Mouse (Mus musculus) thymus, adult 18-20 months (tissue): ENCODE measurements around the gene Naip2.
"Not testable (repeated sequence)": the region's sequence is repeated elsewhere in the genome, so short reads cannot be mapped to it uniquely, and the experiment has no call there.

Experiments used
- DNase-seq, 2 experiments: peaks; one replicate each; pipeline ENCODE4 v3.0.0; 2022; ENCODE audit warnings: mixed read lengths in 2 of 2

Naip2 gene

DNA sequence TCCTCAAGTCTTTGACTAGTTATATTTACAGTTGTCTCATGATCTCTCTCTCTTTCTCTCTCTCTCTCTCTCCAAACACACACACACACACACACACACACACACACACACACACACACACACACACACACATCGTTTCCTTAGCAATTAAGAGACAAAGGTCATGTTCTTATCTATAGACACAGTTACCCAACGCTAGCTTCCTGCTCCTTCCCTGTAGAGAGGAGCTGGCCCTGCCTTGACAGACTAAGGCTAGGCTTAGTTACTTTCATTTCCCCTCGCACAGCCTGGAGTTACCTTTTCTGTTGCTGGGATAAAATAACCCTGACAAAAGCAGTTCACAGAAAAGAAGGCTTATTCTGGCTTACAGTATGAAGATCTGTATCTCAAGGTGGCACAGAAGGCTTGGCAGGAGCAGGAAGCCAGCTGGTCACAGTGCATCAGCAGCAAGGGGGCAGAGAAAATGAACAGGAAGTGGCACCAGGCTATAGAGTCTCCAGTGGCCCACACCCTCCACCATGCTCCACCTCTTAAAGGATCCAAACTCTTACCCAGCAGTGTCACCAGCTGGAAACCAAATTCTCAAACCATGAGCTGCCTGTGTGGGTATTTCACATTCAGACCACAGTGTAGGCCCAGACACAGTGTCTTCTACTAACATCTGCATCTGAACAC is at the start of gene Naip2:
Naip2 (minus strand) TSS at position 434 of the 675 bp plus-strand sequence.
- DNase-seq: not testable (repeated sequence)

DNA sequence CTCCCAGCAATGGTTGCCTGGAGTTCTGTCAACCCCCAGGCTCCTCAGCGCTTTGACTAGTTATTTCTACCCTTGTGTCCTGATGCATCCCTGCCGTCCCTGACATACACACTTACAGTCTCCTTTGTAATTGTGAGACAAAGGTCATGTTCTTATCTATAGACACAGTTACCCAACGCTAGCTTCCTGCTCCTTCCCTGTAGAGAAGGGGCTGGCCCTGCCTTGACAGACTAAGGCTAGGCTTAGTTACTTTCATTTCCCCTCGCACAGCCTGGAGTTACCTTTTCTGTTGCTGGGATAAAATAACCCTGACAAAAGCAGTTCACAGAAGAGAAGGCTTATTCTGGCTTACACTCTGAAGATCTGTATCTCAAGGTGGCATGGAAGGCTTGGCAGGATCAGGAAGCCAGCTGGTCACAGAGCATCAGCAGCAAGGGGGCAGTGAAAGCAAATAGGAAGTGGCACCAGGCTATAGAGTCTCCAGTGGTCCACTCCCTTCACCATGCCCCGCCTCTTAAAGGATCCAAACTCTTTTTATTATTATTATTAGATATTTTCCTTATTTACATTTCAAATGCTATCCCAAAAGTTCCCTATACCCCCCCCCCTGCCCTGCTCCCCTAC is 45.1 kb upstream of the Naip2 start:
- not testable (repeated sequence) for DNase-seq

DNA sequence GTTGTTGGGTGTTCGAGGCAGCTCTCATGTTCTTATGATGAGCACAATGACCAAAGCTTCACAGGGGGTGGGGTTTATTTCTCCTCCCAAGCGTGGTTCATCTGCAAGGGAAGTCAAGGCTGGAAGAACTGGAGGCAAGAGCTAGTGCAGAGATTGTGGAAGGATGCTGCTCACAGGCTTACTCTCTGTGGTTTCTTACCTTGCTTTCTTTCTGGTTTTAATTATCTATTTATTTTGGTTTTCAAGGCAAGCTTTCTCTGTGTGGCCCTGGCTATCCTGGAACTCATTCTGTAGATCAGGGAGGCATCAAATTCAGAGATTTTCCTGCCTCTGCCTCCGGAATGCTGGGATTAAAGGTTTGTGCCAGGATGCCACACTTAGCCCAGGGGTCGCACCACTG is 44.3 kb upstream of the Naip2 start, which contains the start of gene Naip5:
Naip5 (minus strand) TSS at position 101 of the 400 bp plus-strand sequence.
- not testable (repeated sequence) for DNase-seq

DNA sequence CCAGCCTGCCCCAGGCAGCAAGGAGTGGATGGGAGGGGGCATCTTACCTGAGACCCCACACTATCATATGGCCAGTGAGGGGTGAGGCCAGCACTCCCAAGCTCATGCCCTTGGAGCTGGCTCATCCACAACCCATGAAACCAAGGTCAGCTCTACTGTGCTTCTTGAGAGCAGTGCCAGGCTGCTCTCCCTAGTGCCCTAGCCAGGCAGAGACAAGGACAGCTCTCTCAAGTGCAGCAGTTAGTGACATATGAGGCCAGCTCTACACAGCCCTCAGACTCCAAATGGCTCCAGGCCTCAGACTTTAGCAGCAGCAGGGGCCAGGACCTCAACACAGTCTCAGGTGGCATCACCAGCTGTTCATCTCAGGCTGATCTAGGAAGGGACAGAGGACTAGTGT is 41.8 kb upstream of the Naip2 start:
- DNase-seq: no peak

DNA sequence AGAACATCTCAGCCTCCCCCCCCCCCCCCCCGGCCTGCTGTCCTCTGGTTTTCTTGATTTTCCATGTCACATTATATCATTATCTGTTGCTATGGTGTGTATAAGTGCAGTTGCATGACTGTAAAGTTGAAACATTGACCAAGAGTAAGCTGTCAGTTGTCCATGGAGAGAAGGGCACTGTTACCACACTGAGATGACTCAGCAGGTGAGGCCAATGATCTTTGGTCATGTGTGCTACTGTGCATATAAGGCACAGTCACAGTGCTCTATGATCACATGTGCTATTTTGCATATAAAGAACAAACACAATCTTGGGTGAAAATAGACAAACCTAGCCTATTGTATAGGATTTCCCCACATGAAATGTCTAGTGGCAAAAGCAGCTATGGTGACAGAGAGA is 11.8 kb upstream of the Naip2 start:
- DNase-seq: not testable (repeated sequence)

DNA sequence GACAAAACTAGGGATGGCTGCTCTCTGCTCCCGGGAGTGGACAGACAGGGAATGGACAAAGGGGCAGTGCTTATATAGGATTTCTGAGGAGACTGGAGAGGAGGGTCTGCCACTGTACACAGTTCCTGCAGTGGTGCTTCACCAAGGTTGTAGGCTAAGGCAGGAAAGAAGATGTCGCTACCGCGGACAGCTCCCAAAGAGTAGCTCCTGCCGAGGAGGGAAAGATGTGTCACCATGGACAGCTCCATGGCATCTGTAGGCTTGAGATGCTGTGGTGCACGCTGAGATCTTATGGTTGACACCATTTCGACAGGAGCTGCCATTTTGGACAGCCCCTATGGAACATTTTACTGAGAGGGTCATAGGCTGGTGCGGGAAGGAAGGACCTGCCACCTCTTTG is 8.6 kb upstream of the Naip2 start:
- no peak for DNase-seq

DNA sequence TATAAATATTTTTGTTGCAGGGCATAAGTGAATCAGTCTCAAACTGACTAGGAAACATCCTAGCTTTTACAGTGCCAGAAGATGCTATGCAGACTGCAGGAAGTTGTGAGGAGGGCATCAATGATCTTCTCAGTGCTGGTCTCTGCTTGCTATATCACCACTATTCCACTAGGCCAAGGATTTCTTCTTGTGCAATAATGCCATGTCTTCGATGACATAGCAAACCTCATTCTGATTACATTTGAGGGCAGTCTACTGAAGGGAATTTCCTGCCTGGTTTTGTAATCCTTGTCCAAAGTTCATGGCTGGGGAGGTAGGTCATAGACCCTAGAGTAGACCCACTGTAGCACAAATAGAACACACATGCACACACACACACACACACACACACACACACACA is 1.4 kb upstream of the Naip2 start:
- DNase-seq: no peak

DNA sequence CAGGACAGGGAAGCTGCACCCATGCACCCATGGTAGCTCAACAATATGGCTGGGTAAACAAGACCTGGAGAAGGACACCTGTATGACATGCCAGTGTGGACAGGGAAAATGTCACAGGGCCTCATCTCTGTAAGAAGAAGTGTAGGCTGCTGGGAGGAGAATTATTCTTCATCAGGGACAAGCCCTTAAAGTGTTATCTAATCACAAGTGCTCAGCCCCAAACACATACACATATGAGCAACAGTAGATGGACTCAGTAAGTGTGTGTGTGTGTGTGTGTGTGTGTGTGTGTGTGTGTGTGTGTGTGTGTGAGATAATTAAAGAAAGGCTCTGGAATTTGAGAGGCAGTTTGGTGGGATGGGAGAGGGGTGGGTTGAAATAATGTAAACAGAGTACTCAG is 1.1 kb downstream of the Naip2 start:
- DNase-seq: no peak

DNA sequence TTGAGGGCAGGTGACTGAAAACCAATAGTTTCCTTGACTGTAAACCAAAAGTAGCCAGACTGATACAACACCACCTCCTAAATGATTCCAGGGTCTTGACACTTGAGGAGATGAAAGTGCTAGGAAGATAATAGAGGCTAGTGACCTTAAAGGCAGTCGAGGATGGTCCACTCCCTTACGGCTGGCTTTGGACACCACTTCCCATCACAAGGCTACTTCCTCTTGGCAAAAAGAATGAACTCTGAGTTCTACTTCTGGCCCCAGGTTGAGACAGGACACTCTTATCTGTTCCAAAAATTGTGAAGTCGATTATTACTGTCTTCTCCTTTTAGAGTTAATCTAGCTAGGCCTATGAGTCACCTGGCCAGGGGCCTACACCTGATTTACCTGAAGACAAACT is 6.5 kb downstream of the Naip2 start:
- no peak for DNase-seq

DNA sequence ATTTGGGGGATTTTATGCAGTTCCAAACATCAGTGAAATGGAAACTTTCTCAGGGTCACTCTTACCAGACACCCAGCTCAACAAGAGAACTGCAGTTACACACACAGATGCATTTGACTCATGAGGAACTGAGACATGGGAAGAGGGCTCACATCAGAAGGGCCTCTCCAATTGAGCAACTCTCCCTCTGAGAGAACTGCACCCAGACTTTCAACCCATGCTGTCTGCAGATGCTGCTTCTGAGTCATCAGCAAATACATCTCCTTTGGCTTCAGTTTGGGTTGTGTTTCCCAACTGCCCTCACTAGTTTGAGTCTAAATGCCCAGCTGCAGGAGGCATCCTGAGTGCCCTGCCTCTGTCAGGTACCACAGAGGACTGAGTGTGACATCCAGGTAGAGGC is 18.8 kb downstream of the Naip2 start:
- DNase-seq: not testable (repeated sequence)

DNA sequence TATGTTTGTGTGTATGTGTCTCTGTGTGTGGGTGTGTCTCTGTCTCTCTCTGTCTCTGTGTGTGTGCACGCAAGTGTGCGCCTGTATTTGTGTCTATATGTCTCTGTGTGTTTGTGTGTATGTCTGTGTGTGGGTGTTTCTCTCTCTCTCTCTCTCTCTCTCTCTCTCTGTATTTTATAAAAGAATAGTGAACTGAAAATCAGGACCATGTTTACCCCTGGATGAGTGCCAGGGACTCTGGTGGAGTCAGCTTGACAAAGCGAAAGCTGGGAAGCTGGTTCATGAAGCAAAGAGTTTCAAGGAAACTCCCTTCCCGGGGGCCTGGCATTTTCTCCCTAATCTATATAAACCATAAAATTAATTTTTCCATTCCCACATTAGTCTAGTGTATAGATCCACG is 27.5 kb downstream of the Naip2 start:
- DNase-seq: not testable (repeated sequence)

DNA sequence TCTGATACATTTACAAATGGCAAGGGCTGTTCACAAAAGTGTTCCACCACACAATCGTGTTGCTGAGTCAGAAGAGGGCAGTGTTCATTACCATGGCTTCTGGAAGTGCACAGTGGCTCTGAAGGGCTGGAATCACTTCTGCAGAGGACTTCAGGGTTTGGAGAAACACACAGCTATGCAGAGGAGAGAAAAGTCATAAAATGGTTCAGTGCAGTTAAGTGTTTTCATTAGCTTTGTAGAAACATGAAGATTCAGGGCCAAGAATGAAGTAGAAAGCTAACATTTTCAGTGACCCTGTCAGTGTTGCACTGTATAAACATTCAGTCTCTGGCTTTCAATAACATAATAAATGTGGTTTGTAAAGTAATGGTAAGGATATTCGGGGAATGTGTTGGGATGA is 35.5 kb downstream of the Naip2 start:
- DNase-seq: not testable (repeated sequence)

DNA sequence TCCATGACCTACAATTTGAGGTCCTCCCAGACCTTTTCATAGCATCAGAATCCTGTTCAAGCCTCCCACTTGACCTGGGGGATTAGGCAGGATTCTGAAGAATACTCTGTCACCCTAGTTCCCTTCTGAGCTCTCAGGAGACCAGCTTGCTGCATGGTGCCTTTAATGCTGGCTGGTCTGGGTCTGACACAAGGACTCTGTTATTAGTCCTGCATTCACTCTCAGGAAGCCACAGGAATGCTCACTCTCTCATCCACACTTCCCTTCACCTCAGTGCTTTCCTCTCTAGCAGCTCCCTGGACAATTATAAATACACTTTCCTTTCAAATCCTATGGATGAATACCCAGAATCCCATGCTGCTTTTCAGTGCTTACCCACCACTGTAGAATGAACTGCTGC is 39.4 kb downstream of the Naip2 start:
- DNase-seq: not testable (repeated sequence)

DNA sequence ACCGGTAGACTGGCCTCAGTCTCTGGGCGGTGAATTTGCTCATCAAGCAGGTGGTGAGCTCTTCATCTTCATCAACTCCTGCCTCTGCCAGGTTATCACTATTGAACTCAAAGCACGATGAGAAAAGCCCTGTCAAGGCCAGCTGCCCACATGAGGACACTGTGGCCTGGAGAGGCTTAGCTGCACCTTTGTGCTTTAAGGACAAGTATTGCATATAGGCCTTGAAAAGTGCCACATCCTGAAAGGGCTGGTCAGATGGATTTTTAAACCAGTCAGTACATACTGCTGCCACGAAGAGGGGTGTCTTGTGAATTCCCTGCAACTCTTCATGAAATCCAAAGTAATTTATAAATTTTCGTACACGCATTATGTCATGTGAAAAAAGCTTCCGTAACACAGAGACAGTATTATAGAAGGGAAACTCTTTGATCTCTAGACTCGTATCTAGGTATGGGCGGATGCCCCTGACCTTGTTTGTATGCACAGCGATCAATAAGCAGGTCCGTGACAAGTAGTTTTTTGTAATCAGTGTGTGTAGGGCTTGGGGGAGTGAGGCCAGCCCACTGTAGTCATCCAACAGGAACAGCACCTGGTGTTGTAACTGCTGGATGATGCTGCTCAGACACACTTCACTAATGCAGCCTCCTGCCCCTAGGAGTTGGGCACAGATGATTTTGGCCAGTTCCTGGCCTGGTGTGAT is 40.6 kb downstream of the Naip2 start:
- DNase-seq: not testable (repeated sequence)

DNA sequence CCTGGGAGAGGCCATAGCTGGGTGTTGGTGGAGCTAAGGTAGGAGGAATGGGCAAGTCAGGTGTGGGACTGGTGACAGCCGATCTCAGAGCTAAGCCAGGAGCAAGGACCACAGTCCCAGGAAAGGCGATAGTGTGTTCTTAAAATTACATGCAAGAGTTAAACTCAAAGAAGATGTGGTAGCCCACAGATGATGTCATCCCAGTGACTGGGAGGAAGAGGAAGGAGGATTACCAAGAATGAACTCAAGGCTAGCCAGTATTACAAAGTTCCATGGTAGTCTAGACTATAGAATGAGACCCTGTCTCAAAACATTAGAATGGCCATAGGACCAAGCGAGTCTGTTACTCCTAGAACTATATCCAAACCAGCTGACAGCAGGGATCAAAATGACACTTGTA is 45.3 kb downstream of the Naip2 start:
- DNase-seq: no peak

DNA sequence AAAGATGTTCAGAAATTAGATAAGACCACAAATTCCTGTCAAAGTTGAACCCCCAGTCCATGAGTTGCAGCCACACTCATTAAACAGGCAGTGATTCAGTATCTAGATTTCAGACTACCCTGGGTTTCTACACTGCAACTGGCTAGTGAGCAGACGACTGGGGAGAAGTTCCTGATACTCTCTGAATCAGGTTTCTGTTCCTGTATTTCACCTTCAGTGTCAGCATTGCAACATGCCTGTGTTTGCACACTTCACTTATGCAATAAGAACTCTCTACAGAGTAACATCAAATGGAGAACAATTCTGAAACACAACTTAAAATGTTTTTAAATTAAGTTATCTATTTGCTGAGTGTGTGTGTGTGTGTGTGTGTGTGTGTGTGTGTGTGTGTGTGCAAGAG is 49.2 kb downstream of the Naip2 start:
- no peak for DNase-seq

DNA sequence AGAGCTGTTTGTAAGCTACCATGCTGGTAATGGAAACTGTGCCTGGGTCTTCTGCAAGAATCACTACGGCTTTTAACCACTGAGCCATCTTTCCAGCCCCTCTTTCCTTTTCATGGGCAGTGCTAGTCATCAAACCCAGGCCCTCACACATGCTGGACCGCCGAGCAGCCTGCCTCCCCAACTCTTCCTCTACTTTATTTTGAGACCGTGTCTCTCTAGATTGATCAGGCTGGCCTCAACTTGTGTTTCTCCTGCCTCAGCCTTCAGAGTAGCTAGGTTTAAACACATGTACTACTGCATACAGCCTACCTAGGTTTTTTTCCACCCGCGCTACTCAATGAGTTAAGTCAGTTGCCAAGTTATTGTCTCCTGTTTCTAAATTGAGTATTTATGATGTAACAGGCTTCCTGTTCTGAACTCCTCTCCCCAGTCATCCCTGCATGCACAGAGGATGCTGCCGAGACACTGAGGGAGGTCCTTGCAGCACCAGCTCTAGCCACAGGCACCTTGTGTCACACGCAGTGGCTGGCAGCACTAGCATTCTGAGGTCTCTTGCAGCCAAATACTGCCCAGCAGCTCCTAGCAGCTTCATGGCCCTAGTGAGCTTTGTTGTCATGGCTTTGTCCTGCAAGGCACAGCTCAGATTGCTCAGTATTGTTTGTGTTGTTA is 60.1 kb downstream of the Naip2 start:
- DNase-seq: no peak

DNA sequence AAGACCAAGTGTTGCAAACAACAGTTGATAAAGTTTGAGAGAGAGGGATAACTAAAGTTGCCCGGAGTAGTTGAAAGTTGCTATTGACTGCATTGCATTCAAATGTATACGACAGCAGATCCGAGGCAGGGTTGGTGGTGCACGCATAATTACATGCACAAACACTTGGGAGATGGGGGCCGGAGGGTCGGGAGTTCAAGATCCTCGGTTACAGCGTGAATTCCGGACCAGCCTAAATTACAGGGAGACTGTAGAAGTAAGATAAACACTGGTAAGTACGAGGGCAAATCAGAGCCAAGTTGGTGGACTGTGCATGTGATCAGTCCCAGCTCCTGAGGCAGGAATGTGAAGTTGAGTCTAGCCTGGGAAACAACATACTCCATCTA is 76.6 kb downstream of the Naip2 start:
- DNase-seq: no peak

DNA sequence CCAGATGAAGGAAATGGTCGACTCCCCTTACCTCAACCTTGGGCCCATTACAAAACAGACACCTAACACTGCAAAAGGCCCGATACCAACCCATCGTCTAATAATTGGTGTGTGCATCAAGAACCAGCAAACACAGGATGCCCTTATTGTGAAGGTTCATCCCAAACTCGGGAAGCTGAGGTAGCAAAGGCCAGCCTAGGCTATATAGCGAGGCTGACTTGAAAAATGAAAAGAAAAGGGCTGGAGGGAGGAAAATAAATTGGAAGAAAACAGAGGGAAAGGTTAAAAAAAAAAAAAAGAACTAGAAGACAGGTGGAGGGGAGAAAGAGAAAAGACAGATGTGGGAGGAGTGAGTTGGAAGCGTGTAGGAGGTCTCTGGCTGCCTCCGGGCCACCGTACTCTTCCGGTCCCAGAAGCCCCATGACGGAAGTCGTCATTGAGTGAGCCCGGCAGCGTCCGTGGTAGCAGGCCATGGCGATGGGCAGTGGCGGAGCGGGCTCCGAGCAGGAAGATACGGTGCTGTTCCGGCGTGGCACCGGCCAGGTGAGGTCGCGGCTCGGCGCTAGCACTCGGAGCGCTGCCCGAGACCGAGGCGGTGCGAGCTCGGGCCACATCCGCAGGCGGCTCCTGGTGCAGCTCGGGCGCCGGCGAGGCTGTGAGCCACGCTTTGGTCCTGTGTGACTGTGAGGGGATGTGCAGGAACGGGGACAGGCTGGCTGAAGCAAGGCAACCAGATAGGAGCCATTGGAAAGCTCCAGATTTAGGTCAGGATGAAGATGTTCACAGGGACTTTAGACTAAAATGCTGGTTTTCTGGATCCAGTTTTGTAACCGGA is 77.3 kb downstream of the Naip2 start, which contains the start of gene Smn1:
Smn1 (plus strand) TSS at position 430 of the 835 bp plus-strand sequence.
- peak; percentile 75 to 83 for DNase-seq

DNA sequence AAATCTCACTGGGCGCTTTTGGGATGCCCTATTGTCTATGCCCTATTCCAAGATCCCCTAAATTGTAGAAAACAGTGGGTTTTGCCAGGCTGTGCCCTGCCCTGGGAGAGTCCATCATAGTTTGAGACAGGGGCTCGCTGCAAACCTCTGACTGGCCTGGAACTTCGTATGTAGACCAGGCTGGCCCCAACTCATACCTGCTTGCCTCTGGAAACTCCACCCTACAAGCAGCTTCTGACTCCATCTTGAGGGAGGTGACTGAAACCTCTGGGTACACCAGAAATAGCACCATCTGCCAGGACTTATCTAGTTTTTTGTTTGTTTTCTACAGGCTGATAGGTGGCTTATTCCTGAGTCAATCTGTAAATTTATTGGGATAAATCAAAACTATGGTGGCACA is 77.9 kb downstream of the Naip2 start:
- DNase-seq: no peak

DNA sequence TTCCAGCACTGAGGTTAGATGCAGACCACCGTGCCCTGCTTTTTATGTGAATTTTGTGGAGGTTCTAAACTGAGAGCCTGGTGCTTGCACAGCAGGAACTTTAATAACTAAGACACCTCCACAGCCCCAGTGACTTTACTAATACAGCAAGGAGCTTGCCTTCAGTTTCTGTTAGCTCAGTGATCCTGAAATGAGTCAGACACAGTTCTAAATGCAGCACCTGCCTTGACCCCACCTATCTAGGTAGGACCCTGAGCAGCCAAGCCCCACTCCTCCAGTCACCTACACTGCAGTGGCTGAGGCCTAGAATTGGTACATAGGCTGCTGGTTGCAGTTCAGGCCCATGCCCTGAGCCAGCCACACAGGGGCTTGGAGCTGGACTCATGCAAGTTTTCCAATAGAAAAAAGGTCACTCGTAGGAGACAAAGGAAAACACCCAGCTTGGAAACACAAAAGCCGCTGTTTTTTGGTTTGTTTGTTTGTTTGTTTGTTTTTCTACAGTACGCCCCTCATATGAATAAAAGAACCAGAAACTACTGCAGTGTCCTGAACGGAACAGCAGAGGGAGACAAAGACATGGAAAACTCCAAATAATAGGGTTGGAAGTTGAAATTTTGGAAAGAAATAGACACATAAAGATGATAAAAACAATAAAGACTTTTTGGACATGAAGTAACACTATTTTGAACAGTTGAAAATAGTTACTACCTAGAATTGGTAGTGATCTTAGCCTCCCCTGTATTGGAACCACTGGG is 89.5 kb downstream of the Naip2 start:
- no peak for DNase-seq
